Mouse (Mus musculus) hindlimb bud, embryonic 11.5 days (tissue): ENCODE results near the gene Gm20855.
"Not testable (repeated sequence)": the region's sequence is repeated elsewhere in the genome, so short reads cannot be mapped to it uniquely, and the experiment has no call there.

Source experiments
- DNase-seq: peaks from one replicate; pipeline ENCODE4 v3.0.0-alpha.2; 2012; ENCODE audit warnings: low read depth, low spot score; ENCODE audit errors: extremely low spot score

The Gm20855 gene

DNA sequence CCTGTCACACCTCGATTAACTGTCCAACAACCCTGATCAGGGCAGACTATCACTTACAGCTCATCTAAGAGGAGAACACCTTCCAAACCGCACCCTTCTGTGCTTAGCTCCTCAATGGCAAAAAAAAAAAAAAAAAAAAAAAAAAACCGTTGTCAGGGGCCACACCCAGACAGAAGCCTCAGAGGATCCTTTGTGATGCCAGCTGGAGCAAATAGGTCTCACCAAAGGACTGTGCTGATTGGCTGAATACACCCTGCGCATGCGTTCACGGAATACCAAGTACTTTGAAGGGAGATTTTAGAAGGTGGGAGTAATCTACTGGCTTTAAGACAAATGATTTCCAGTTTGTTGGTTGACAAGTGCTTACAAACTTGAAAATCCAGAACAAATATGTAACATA lies at the start of gene Gm20855:
Gm20855 (minus strand) TSS at position 101 of the 400 bp plus-strand sequence.
- DNase-seq: not testable (repeated sequence)
